19 mouse cellular contexts compared by ENCODE assay signal in the genomic region with DNA sequence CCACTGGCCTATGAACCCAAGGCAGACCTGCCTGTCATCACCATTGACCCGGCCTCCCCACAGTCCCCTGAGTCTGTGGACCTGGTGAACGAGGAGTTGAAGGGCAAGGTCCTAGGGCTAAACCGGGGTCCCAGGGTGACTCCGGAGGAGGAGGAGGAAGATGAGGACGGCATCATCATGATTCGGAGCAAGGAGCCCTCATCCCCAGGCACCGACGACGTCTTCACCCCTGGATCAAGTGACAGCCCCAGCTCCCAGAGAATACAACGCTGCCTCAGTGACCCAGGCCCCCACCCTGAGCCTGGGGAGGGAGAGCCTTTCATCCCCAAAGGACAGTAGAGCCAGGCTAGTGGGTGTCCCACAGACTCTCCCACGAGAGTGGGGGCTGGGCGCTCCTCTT.
"Had no signal": no experiment of that assay in that cellular context is flagged by ENCODE, and none has a peak within 500 bp of the region (broad histone marks: within the 10 kb centered on the region; RNA-seq: fewer than 3 reads in every experiment).

No protein-coding gene starts in this region.

- H3K9me3 ChIP-seq: midbrain, embryonic 10.5 days; midbrain, embryonic 13.5 days; neural tube, embryonic 13.5 days; neural tube, embryonic 15.5 days had no signal

- H3K27ac ChIP-seq: liver, embryonic 14.5 days; midbrain, embryonic 10.5 days; midbrain, embryonic 13.5 days; neural tube, embryonic 13.5 days; neural tube, embryonic 15.5 days had no signal

- H3K4me2 ChIP-seq: lung, embryonic 14.5 days; midbrain, embryonic 13.5 days; neural tube, embryonic 13.5 days; neural tube, embryonic 15.5 days had no signal

- H3K27me3 ChIP-seq: midbrain, embryonic 13.5 days; neural tube, embryonic 13.5 days; neural tube, embryonic 15.5 days had no signal

- H3K4me1 ChIP-seq: midbrain, embryonic 13.5 days; neural tube, embryonic 13.5 days; neural tube, embryonic 15.5 days had no signal

- ATAC-seq: lung, postnatal 0 days; midbrain, embryonic 13.5 days; midbrain, embryonic 16.5 days had no signal

- H3K9ac ChIP-seq: liver, embryonic 14.5 days; lung, embryonic 14.5 days; midbrain, embryonic 13.5 days; neural tube, embryonic 13.5 days; neural tube, embryonic 15.5 days had no signal

- DNase-seq: lung, adult 18-20 months; lung, embryonic 14.5 days; lung, postnatal 14 days; lung, postnatal 36 days; right cerebral cortex, adult 18-20 months; right cerebral cortex, postnatal 25 days; right cerebral cortex, postnatal 4 days; spleen, adult 18-20 months; thymus, adult 18-20 months; thymus, postnatal 14 days; thymus, postnatal 36 days had no signal

- H3K4me3 ChIP-seq: midbrain, embryonic 10.5 days; midbrain, embryonic 13.5 days; myocyte; neural tube, embryonic 13.5 days; neural tube, embryonic 15.5 days had no signal
